Mouse (Mus musculus) neural tube, embryonic 14.5 days (tissue): ENCODE measurements around the gene Nrf1. TPM values are rescaled to one million over a fixed set of nuclear protein-coding genes. Genes with fewer than 3 reads are reported as not detected.

Experiments used
- ATAC-seq: fragments of 200-750 bp; cut with Nextera tagmentation; 2 replicates; pipeline ENCODE4 v1.8.0; 2017; ENCODE audit warnings: low read depth, mild to moderate bottlenecking, moderate TSS enrichment, moderate library complexity
- H3K27ac ChIP-seq: fragments of 300-500 bp; sonication (generic); 2 replicates; pipeline ENCODE4 v1.5.1; 2014; ENCODE audit warnings: low read depth, mild to moderate bottlenecking, control low read depth, low read length, moderate library complexity, mixed read lengths
- H3K27me3 ChIP-seq: fragments of 300-500 bp; sonication (generic); 2 replicates; pipeline ENCODE4 v1.6.1; 2014; ENCODE audit warnings: low read length; ENCODE audit not compliant: control insufficient read depth, insufficient read depth
- H3K36me3 ChIP-seq: fragments of 300-500 bp; sonication (generic); 2 replicates; pipeline ENCODE4 v1.6.1; 2014; ENCODE audit warnings: low read length, mixed read lengths; ENCODE audit not compliant: control insufficient read depth, insufficient read depth
- H3K4me1 ChIP-seq: fragments of 300-500 bp; sonication (generic); 2 replicates; pipeline ENCODE4 v1.6.1; 2014; ENCODE audit warnings: low read length; ENCODE audit not compliant: control insufficient read depth, insufficient read depth
- H3K4me2 ChIP-seq: fragments of 300-500 bp; sonication (generic); 2 replicates; pipeline ENCODE4 v1.6.1; 2014; ENCODE audit warnings: mild to moderate bottlenecking, low read depth, low read length, control low read depth
- H3K4me3 ChIP-seq: fragments of 300-500 bp; sonication (generic); 2 replicates; pipeline ENCODE4 v1.5.1; 2014; ENCODE audit warnings: low read depth, low read length, control low read depth, mixed read lengths
- H3K9ac ChIP-seq: fragments of 300-500 bp; sonication (generic); replicated peaks from 2 replicates; pipeline ENCODE4 v1.6.1; 2014; ENCODE audit warnings: low read depth, mild to moderate bottlenecking, control low read depth, low read length, mixed read lengths
- H3K9me3 ChIP-seq: fragments of 300-500 bp; sonication (generic); 2 replicates; pipeline ENCODE4 v1.6.1; 2016; ENCODE audit warnings: low read length; ENCODE audit not compliant: control insufficient read depth
- WGBS: fragments of 180-500 bp; shearing (Covaris S2); extraction: QIAGEN DNeasy Blood & Tissue Kit; methylation state at CpG from one replicate; pipeline ENCODE4 v1.1.7; 2014; 5-methylcytosine and 5-hydroxymethylcytosine counted together
- polyA plus RNA-seq: library from polyadenylated mRNA; unstranded; fragments of >200 nt; fragmentation: Nextera tagmentation; extraction: Ambion mirVana; gene quantifications from 2 replicates; pipeline ENCODE4 v1.2.1, GENCODE M21; 2014

Nrf1 gene
- polyA plus RNA-seq, 1 experiment from 2014 or later, result 33.2 TPM

- Histone ChIP-seq H3K4me3 (no peak overlapping the region), H3K36me3 (peaks cover 10% of the 10 kb centered on the region), H3K9ac (no peak overlapping the region), H3K27ac (no peak overlapping the region), H3K4me2 (no peak overlapping the region), H3K27me3 (no peaks in the 10 kb centered on the region), H3K9me3 (no peaks in the 10 kb centered on the region), H3K4me1 (no peaks in the 10 kb centered on the region)
- whole genome bisulfite sequencing, result 79% methylated on average over 7 of the region's 7 CpGs
- no peak for ATAC-seq
These were observed 78.3 kb downstream of the Nrf1 start for GRCm38 (mm10) chr6:30126060-30126459.

- whole genome bisulfite sequencing, result 86% methylated on average over 6 of the region's 9 CpGs
These were observed 79.0 kb downstream of the Nrf1 start for GRCm38 (mm10) chr6:30126766-30127165.

GRCm38 (mm10) chr6:30132399-30132798 lies 84.6 kb downstream of the Nrf1 start:
- H3K4me2 ChIP-seq, result no peak overlapping the region
- no peaks in the 10 kb centered on the region for H3K9me3 ChIP-seq
- H3K27ac ChIP-seq, result no peak overlapping the region
- no peak for ATAC-seq
- no peaks in the 10 kb centered on the region for H3K4me1 ChIP-seq
- no peaks in the 10 kb centered on the region for H3K27me3 ChIP-seq
- peaks cover 3% of the 10 kb centered on the region for H3K36me3 ChIP-seq
- no peak overlapping the region for H3K4me3 ChIP-seq
- 93% methylated on average over 3 of the region's 3 CpGs for WGBS
- H3K9ac ChIP-seq, result no peak overlapping the region

More at GRCm38 (mm10) chr6:30126766-30127165, 79.0 kb downstream of the Nrf1 start:
- Histone ChIP-seq H3K4me1 (no peaks in the 10 kb centered on the region), H3K27me3 (no peaks in the 10 kb centered on the region), H3K4me3 (no peak overlapping the region), H3K9ac (no peak overlapping the region), H3K36me3 (peaks cover 8% of the 10 kb centered on the region), H3K4me2 (no peak overlapping the region), H3K9me3 (no peaks in the 10 kb centered on the region), H3K27ac (no peak overlapping the region)
- ATAC-seq, result no peak

- Histone ChIP-seq H3K4me1 (no peaks in the 10 kb centered on the region), H3K27ac (no peak overlapping the region), H3K4me3 (no peak overlapping the region), H3K36me3 (no peaks in the 10 kb centered on the region; the same call in 1 of the 2 replicates), H3K9ac (no peak overlapping the region), H3K9me3 (no peaks in the 10 kb centered on the region), H3K27me3 (no peaks in the 10 kb centered on the region), H3K4me2 (no peak overlapping the region)
- ATAC-seq, result no peak
- 59% methylated on average over 3 of the region's 3 CpGs for WGBS
These were observed 87.8 kb downstream of the Nrf1 start for GRCm38 (mm10) chr6:30135590-30135989.

- Histone ChIP-seq H3K4me3 (no peak overlapping the region), H3K4me2 (no peak overlapping the region), H3K27me3 (no peaks in the 10 kb centered on the region), H3K9ac (no peak overlapping the region), H3K9me3 (no peaks in the 10 kb centered on the region), H3K36me3 (no peaks in the 10 kb centered on the region; the same call in 1 of the 2 replicates), H3K4me1 (no peaks in the 10 kb centered on the region), H3K27ac (no peak overlapping the region)
- no peak for ATAC-seq
- 69% methylated on average over 2 of the region's 2 CpGs for WGBS
These were observed 89.4 kb downstream of the Nrf1 start for GRCm38 (mm10) chr6:30137227-30137626.

- no peak for ATAC-seq
- Histone ChIP-seq H3K9me3 (no peaks in the 10 kb centered on the region), H3K4me1 (no peaks in the 10 kb centered on the region), H3K36me3 (peaks cover 3% of the 10 kb centered on the region; the same call in 1 of the 2 replicates), H3K27ac (no peak overlapping the region), H3K9ac (no peak overlapping the region), H3K4me3 (no peak overlapping the region), H3K4me2 (no peak overlapping the region), H3K27me3 (no peaks in the 10 kb centered on the region)
- WGBS, result 94% methylated on average over 7 of the region's 7 CpGs
These were observed 91.7 kb downstream of the Nrf1 start for GRCm38 (mm10) chr6:30139329-30140045.

- H3K27me3 ChIP-seq, result no peaks in the 10 kb centered on the region
- no peak overlapping the region for H3K27ac ChIP-seq
- H3K9ac ChIP-seq, result no peak overlapping the region
- H3K4me2 ChIP-seq, result no peak overlapping the region
- WGBS, result 96% methylated on average over 4 of the region's 4 CpGs
- 0 out of 2 replicates have a peak, but pooled peaks cover 3% of the 10 kb centered on the region for H3K36me3 ChIP-seq
- no peaks in the 10 kb centered on the region for H3K4me1 ChIP-seq
- H3K4me3 ChIP-seq, result no peak overlapping the region
- ATAC-seq, result no peak
- H3K9me3 ChIP-seq, result no peaks in the 10 kb centered on the region
These were observed 95.5 kb downstream of the Nrf1 start for GRCm38 (mm10) chr6:30143263-30143662.

GRCm38 (mm10) chr6:30147058-30147457 lies 99.3 kb downstream of the Nrf1 start:
- 63% methylated on average over 7 of the region's 7 CpGs for whole genome bisulfite sequencing
- Histone ChIP-seq H3K27me3 (no peaks in the 10 kb centered on the region), H3K4me2 (no peak overlapping the region), H3K9ac (no peak overlapping the region), H3K4me3 (no peak overlapping the region), H3K27ac (no peak overlapping the region), H3K36me3 (0 out of 2 replicates have a peak, but pooled peaks cover 3% of the 10 kb centered on the region), H3K9me3 (no peaks in the 10 kb centered on the region), H3K4me1 (peaks cover under 1% of the 10 kb centered on the region; the same call in 1 of the 2 replicates)
- no peak for ATAC-seq

GRCm38 (mm10) chr6:30147753-30148152 lies 100.0 kb downstream of the Nrf1 start:
- ATAC-seq, result no peak
- 90% methylated on average over 6 of the region's 6 CpGs for WGBS
- 0 out of 2 replicates have a peak, but pooled peaks cover 3% of the 10 kb centered on the region for H3K36me3 ChIP-seq
- H3K9me3 ChIP-seq, result no peaks in the 10 kb centered on the region
- no peaks in the 10 kb centered on the region for H3K27me3 ChIP-seq
- H3K27ac ChIP-seq, result no peak overlapping the region
- no peak overlapping the region for H3K4me3 ChIP-seq
- no peak overlapping the region for H3K9ac ChIP-seq
- no peak overlapping the region for H3K4me2 ChIP-seq
- peaks cover 7% of the 10 kb centered on the region; the same call in 1 of the 2 replicates for H3K4me1 ChIP-seq
